Mouse (Mus musculus): ENCODE results near the gene Cacna2d3.

DNA sequence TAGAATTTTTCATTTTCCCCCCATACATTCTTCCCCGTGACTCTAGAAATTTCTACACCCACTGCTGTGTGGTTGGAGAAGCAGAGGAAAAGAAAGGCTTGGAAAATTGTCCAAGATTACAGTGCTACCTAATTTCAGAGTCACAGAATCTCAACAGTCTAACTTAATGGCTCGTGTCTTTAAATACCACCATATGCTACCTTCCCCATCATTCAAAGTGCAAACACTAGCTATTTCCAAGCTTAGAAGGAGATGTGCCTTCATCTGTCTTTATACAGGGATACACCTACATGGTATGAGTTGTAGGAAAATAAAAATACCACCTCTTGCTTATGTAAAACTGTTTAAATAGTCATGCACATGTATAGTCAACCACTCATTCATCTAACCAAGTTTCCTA is 742.4 kb downstream of the Cacna2d3 start:
- TF ChIP-seq E2F4 (IDR thresholded peaks at IDR 0.05; ENCODE audit: borderline replicate concordance, low read depth, low read length), result no peak
- TF ChIP-seq CTCF (IDR thresholded peaks at IDR 0.05 in 2 of 3, conservative IDR thresholded peaks at IDR 0.05 in 1 of 3; ENCODE audit: control insufficient read depth in 1 of 3, insufficient read depth in 1 of 3, low read depth in 2 of 3, low read length in 3 of 3, poor library complexity in 1 of 3, severe bottlenecking in 1 of 3), result no peak
- no peak for TF ChIP-seq POLR2AphosphoS2 (IDR thresholded peaks at IDR 0.05; ENCODE audit: low read length)
- TF ChIP-seq POLR2A (IDR thresholded peaks at IDR 0.05; ENCODE audit: control insufficient read depth in 1 of 2, insufficient read depth in 1 of 2, low read depth in 1 of 2, low read length in 2 of 2, poor library complexity in 1 of 2), result no peak
- TF ChIP-seq CHD1 (IDR thresholded peaks at IDR 0.05; ENCODE audit: low read depth, low read length), result no peak
- TF ChIP-seq RAD21 (IDR thresholded peaks at IDR 0.05; ENCODE audit: low read depth, low read length), result no peak
- no peak for TF ChIP-seq MAX (IDR thresholded peaks at IDR 0.05; ENCODE audit: low read length)

Data from MEL (cell line).